ENCODE assay signal across 9 mouse cellular contexts in genomic region chr4:62736421-62736820, GRCm38 (mm10).
DNase-seq lines count a peak whose midpoint lies in the region; ATAC-seq lines count a peak whose summit lies in the region.
"Had no signal": no experiment of that assay in that cellular context is flagged by ENCODE, and none has a peak within 500 bp of the region (broad histone marks: within the 10 kb centered on the region; RNA-seq: fewer than 3 reads in every experiment).

No protein-coding gene starts in this region.

- DNase-seq in hindbrain, embryonic 10.5 days (ENCODE audit: low spot score), result no peak
- no peak for DNase-seq in hindbrain, embryonic 11.5 days (ENCODE audit: low spot score)
- DNase-seq in Muller cell, postnatal 12 days (ENCODE audit: inconsistent ontology term), result peak; percentile 91
- DNase-seq in gastrocnemius, postnatal 14 days, result peak; percentile 77
- peak; percentile 50 to 61 for DNase-seq in kidney, postnatal 25 days
- DNase-seq in frontal cortex, postnatal 14 days (ENCODE audit: low spot score in 2 of 2), result no peak
- no peak for DNase-seq in right cerebral cortex, postnatal 25 days
- DNase-seq in ovary, adult 18-20 months (ENCODE audit: low spot score), result no peak

- peaks cover 59% of the 10 kb centered on the region for H3K4me1 ChIP-seq in hindbrain, embryonic 10.5 days (replicated peaks)
- H3K4me1 ChIP-seq in hindbrain, embryonic 11.5 days (replicated peaks; ENCODE audit: control insufficient read depth, insufficient read depth, low read length), result peaks cover 3% of the 10 kb centered on the region; the same call in 1 of the 2 replicates

- no peak overlapping the region for H3K9ac ChIP-seq in hindbrain, embryonic 11.5 days (ENCODE audit: low read depth, low read length)
- H3K9ac ChIP-seq: liver, embryonic 15.5 days had no signal

- no peaks in the 10 kb centered on the region for H3K27me3 ChIP-seq in hindbrain, embryonic 10.5 days (ENCODE audit: insufficient read depth, poor library complexity, severe bottlenecking)
- H3K27me3 ChIP-seq in hindbrain, embryonic 11.5 days (ENCODE audit: control insufficient read depth, insufficient read depth, low read length), result no peaks in the 10 kb centered on the region
- H3K27me3 ChIP-seq: liver, embryonic 15.5 days had no signal

- intact Hi-C loops in gastrocnemius, postnatal 14 days (cut with DNase I; ENCODE audit: low total_unique reads), result no loop called here

- H3K27ac ChIP-seq in hindbrain, embryonic 10.5 days, result peak overlapping the region; percentile 62
- no peak overlapping the region for H3K27ac ChIP-seq in hindbrain, embryonic 11.5 days (ENCODE audit: low read depth, low read length)
- H3K27ac ChIP-seq: liver, embryonic 15.5 days had no signal

- H3K36me3 ChIP-seq in hindbrain, embryonic 10.5 days, result no peaks in the 10 kb centered on the region
- H3K36me3 ChIP-seq in hindbrain, embryonic 11.5 days (ENCODE audit: control insufficient read depth, insufficient read depth, low read length), result no peaks in the 10 kb centered on the region
- H3K36me3 ChIP-seq: liver, embryonic 15.5 days had no signal

- no peaks in the 10 kb centered on the region for H3K9me3 ChIP-seq in hindbrain, embryonic 10.5 days
- H3K9me3 ChIP-seq in hindbrain, embryonic 11.5 days (ENCODE audit: control insufficient read depth, low read length), result no peaks in the 10 kb centered on the region
- H3K9me3 ChIP-seq: liver, embryonic 15.5 days had no signal

- no peak overlapping the region for H3K4me3 ChIP-seq in hindbrain, embryonic 10.5 days
- H3K4me3 ChIP-seq in hindbrain, embryonic 11.5 days (ENCODE audit: low read depth, low read length), result no peak overlapping the region
- H3K4me3 ChIP-seq: liver, embryonic 15.5 days had no signal

- H3K4me2 ChIP-seq in hindbrain, embryonic 11.5 days (replicated peaks; ENCODE audit: low read depth, low read length), result no peak overlapping the region
- H3K4me2 ChIP-seq: liver, embryonic 15.5 days had no signal

- 77% methylated on average over 7 of the region's 7 CpGs for WGBS in hindbrain, embryonic 10.5 days
- WGBS in hindbrain, embryonic 11.5 days, result 66% methylated on average over 7 of the region's 7 CpGs

- ATAC-seq in hindbrain, embryonic 11.5 days (ENCODE audit: low FRiP score), result no peak

Comparison
In these comparisons a context has a peak if more than half of its experiments do, and no peak if none do; other contexts are left out.
1. DNase-seq: peak in Muller cell, postnatal 12 days (single experiment), gastrocnemius, postnatal 14 days (single experiment) and kidney, postnatal 25 days (2 of 2); none in hindbrain, embryonic 10.5 days (single experiment), hindbrain, embryonic 11.5 days (single experiment), frontal cortex, postnatal 14 days (0 of 2), right cerebral cortex, postnatal 25 days (single experiment) and ovary, adult 18-20 months (single experiment).